Mouse (Mus musculus): ENCODE results near the gene Plac1. TPM values are rescaled to one million over a fixed set of nuclear protein-coding genes. Genes with fewer than 3 reads are reported as not detected.
A peak's percentile ranks its signal among the peaks of the same experiment; 100 is the strongest.

The Plac1 gene
- polyA plus RNA-seq, 1 experiment from 2014 or later = 0.26 TPM

GRCm38 (mm10) chrX:53052652-53053500 is 187.0 kb downstream of the Plac1 start:
- Histone ChIP-seq H3K4me2 (ENCODE audit: low read depth, low read length) (peak overlapping the region; percentile 5; the same call in 1 of the 2 replicates), H3K27ac (ENCODE audit: low read depth) (no peak overlapping the region), H3K4me1 (ENCODE audit: insufficient read depth) (peaks cover 7% of the 10 kb centered on the region), H3K36me3 (replicated peaks; ENCODE audit: insufficient read depth, low read length) (no peaks in the 10 kb centered on the region), H3K9me3 (ENCODE audit: low read length) (no peaks in the 10 kb centered on the region), H3K27me3 (ENCODE audit: insufficient read depth, low read length) (0 out of 2 replicates have a peak, but pooled peaks cover 3% of the 10 kb centered on the region), H3K4me3 (ENCODE audit: low read depth, low read length) (no peak overlapping the region), H3K9ac (replicated peaks) (no peak overlapping the region)
- WGBS (ENCODE audit: insufficient replicate concordance) = 20% methylated on average over 13 of the region's 13 CpGs
- peak; percentile 38 for DNase-seq
- TF ChIP-seq EP300 (IDR thresholded peaks at IDR 0.05; ENCODE audit: low read depth) (no peak), CTCF (IDR thresholded peaks at IDR 0.05; ENCODE audit: low read depth) (no peak)
- ATAC-seq = no peak

- no peak overlapping the region for H3K4me3 ChIP-seq (ENCODE audit: low read depth, low read length)
- H3K9me3 ChIP-seq (ENCODE audit: low read length) = no peaks in the 10 kb centered on the region
- no peak for TF ChIP-seq EP300 (IDR thresholded peaks at IDR 0.05; ENCODE audit: low read depth)
- H3K27me3 ChIP-seq (ENCODE audit: insufficient read depth, low read length) = no peaks in the 10 kb centered on the region
- no peak for DNase-seq
- H3K27ac ChIP-seq (ENCODE audit: low read depth) = no peak overlapping the region
- H3K4me2 ChIP-seq (ENCODE audit: low read depth, low read length) = peak overlapping the region; percentile 51
- WGBS (ENCODE audit: insufficient replicate concordance) = 7% methylated on average over 6 of the region's 9 CpGs
- no peak overlapping the region for H3K9ac ChIP-seq (replicated peaks)
- no peak for ATAC-seq
- H3K4me1 ChIP-seq (ENCODE audit: insufficient read depth) = peaks cover 4% of the 10 kb centered on the region; the same call in 1 of the 2 replicates
- no peaks in the 10 kb centered on the region for H3K36me3 ChIP-seq (replicated peaks; ENCODE audit: insufficient read depth, low read length)
Observed at GRCm38 (mm10) chrX:53050353-53050752, 189.6 kb downstream of the Plac1 start.

- ATAC-seq (no peak), DNase-seq (no peak)
- H3K4me3 ChIP-seq (ENCODE audit: low read depth, low read length) = no peak overlapping the region
- H3K4me1 ChIP-seq (ENCODE audit: insufficient read depth) = peaks cover 4% of the 10 kb centered on the region; the same call in 1 of the 2 replicates
- no peaks in the 10 kb centered on the region for H3K9me3 ChIP-seq (ENCODE audit: low read length)
- H3K4me2 ChIP-seq (ENCODE audit: low read depth, low read length) = no peak overlapping the region
- TF ChIP-seq CTCF (IDR thresholded peaks at IDR 0.05; ENCODE audit: low read depth) = no peak
- TF ChIP-seq EP300 (IDR thresholded peaks at IDR 0.05; ENCODE audit: low read depth) = no peak
- H3K9ac ChIP-seq (replicated peaks) = no peak overlapping the region
- no peaks in the 10 kb centered on the region for H3K36me3 ChIP-seq (replicated peaks; ENCODE audit: insufficient read depth, low read length)
- H3K27ac ChIP-seq (ENCODE audit: low read depth) = no peak overlapping the region
- 38% methylated on average over 4 of the region's 4 CpGs for WGBS (ENCODE audit: insufficient replicate concordance)
- H3K27me3 ChIP-seq (ENCODE audit: insufficient read depth, low read length) = no peaks in the 10 kb centered on the region
Observed at GRCm38 (mm10) chrX:53049196-53049595, 190.7 kb downstream of the Plac1 start.

GRCm38 (mm10) chrX:53046911-53047310 is 193.0 kb downstream of the Plac1 start:
- H3K27me3 ChIP-seq (ENCODE audit: insufficient read depth, low read length) = no peaks in the 10 kb centered on the region
- no peak overlapping the region for H3K9ac ChIP-seq (replicated peaks)
- H3K4me2 ChIP-seq (ENCODE audit: low read depth, low read length) = no peak overlapping the region
- H3K9me3 ChIP-seq (ENCODE audit: low read length) = no peaks in the 10 kb centered on the region
- no peaks in the 10 kb centered on the region for H3K4me1 ChIP-seq (ENCODE audit: insufficient read depth)
- no peaks in the 10 kb centered on the region for H3K36me3 ChIP-seq (replicated peaks; ENCODE audit: insufficient read depth, low read length)
- no peak overlapping the region for H3K4me3 ChIP-seq (ENCODE audit: low read depth, low read length)
- H3K27ac ChIP-seq (ENCODE audit: low read depth) = no peak overlapping the region
- WGBS (ENCODE audit: insufficient replicate concordance) = 30% methylated on average over 2 of the region's 2 CpGs
- ATAC-seq = no peak
- TF ChIP-seq EP300 (IDR thresholded peaks at IDR 0.05; ENCODE audit: low read depth) (no peak), CTCF (IDR thresholded peaks at IDR 0.05; ENCODE audit: low read depth) (no peak)
- no peak for DNase-seq

- Histone ChIP-seq H3K9ac (replicated peaks) (no peak overlapping the region), H3K36me3 (replicated peaks; ENCODE audit: insufficient read depth, low read length) (no peaks in the 10 kb centered on the region), H3K4me3 (ENCODE audit: low read depth, low read length) (no peak overlapping the region), H3K27me3 (ENCODE audit: insufficient read depth, low read length) (no peaks in the 10 kb centered on the region), H3K27ac (ENCODE audit: low read depth) (no peak overlapping the region), H3K9me3 (ENCODE audit: low read length) (no peaks in the 10 kb centered on the region), H3K4me2 (ENCODE audit: low read depth, low read length) (no peak overlapping the region), H3K4me1 (ENCODE audit: insufficient read depth) (no peaks in the 10 kb centered on the region)
- DNase-seq (no peak), ATAC-seq (no peak)
- TF ChIP-seq EP300 (IDR thresholded peaks at IDR 0.05; ENCODE audit: low read depth) = no peak
- TF ChIP-seq CTCF (IDR thresholded peaks at IDR 0.05; ENCODE audit: low read depth) = no peak
- 59% methylated on average over 4 of the region's 4 CpGs for WGBS (ENCODE audit: insufficient replicate concordance)
Observed at GRCm38 (mm10) chrX:53046033-53046432, 193.9 kb downstream of the Plac1 start.

GRCm38 (mm10) chrX:53045187-53045903 is 194.6 kb downstream of the Plac1 start:
- Histone ChIP-seq H3K27ac (ENCODE audit: low read depth) (peak overlapping the region; percentile 16; the same call in 1 of the 2 replicates), H3K9me3 (ENCODE audit: low read length) (no peaks in the 10 kb centered on the region), H3K9ac (replicated peaks) (no peak overlapping the region), H3K4me2 (ENCODE audit: low read depth, low read length) (no peak overlapping the region), H3K4me1 (ENCODE audit: insufficient read depth) (no peaks in the 10 kb centered on the region), H3K36me3 (replicated peaks; ENCODE audit: insufficient read depth, low read length) (no peaks in the 10 kb centered on the region), H3K27me3 (ENCODE audit: insufficient read depth, low read length) (no peaks in the 10 kb centered on the region), H3K4me3 (ENCODE audit: low read depth, low read length) (no peak overlapping the region)
- TF ChIP-seq CTCF (IDR thresholded peaks at IDR 0.05; ENCODE audit: low read depth) = no peak
- no peak for TF ChIP-seq EP300 (IDR thresholded peaks at IDR 0.05; ENCODE audit: low read depth)
- 34% methylated on average over 10 of the region's 10 CpGs for WGBS (ENCODE audit: insufficient replicate concordance)
- DNase-seq = peak; percentile 27
- ATAC-seq = no peak
